ENCODE assay signal across 8 mouse cellular contexts in genomic region chr5:43233316-43234181, GRCm38 (mm10). TPM values are rescaled to one million over a fixed set of nuclear protein-coding genes. Genes with fewer than 3 reads are reported as not detected.
A peak's percentile ranks its signal among the peaks of the same experiment; 100 is the strongest.
DNase-seq lines count a peak whose midpoint lies in the region; ATAC-seq lines count a peak whose summit lies in the region.

No protein-coding gene starts in this region.

- H3K4me2 ChIP-seq in hindbrain, embryonic 12.5 days (replicated peaks) = peak overlapping the region; percentile 77

- H3K9me3 ChIP-seq in hindbrain, embryonic 12.5 days (replicated peaks) = no peaks in the 10 kb centered on the region

- 1% methylated on average over 53 of the region's 101 CpGs for WGBS in hindbrain, embryonic 12.5 days

- peak overlapping the region; percentile 99 for H3K27ac ChIP-seq in hindbrain, embryonic 12.5 days

- peaks cover 4% of the 10 kb centered on the region; the same call in 1 of the 2 replicates for H3K27me3 ChIP-seq in hindbrain, embryonic 12.5 days

- H3K4me3 ChIP-seq in hindbrain, embryonic 12.5 days = peak overlapping the region; percentile 72

- ATAC-seq in hindbrain, embryonic 12.5 days (ENCODE audit: low FRiP score) = peak; percentile 56

- peak; percentile 67 for DNase-seq in NIH3T3 (ENCODE audit: low read depth)
- peak; percentile 80 to 83 for DNase-seq in cerebellum, postnatal 14 days
- peak; percentile 81 to 83 for DNase-seq in frontal cortex, postnatal 10 days (ENCODE audit: low spot score in 2 of 2)
- peak; percentile 87 to 90 for DNase-seq in layer of hippocampus, postnatal 36 days
- DNase-seq in lung, postnatal 25 days (ENCODE audit: low spot score) = peak; percentile 86
- DNase-seq in retina, embryonic 14.5 days (ENCODE audit: low spot score) = peak; percentile 69
- DNase-seq in thymus, postnatal 36 days = peak; percentile 80 to 86

- H3K36me3 ChIP-seq in hindbrain, embryonic 12.5 days = no peaks in the 10 kb centered on the region

- peak overlapping the region; percentile 93 for H3K9ac ChIP-seq in hindbrain, embryonic 12.5 days

- peaks cover 9% of the 10 kb centered on the region for H3K4me1 ChIP-seq in hindbrain, embryonic 12.5 days

RNA-seq across cellular contexts. Expression of gene Cpeb2, which starts 0.6 kb away (rescaled TPM):
- 10.6 and 12.2 TPM in 2 replicates for polyA plus RNA-seq in hindbrain, embryonic 12.5 days (2016; fragmentation: Nextera tagmentation; extraction: Ambion mirVana)
- total RNA-seq in layer of hippocampus, postnatal 36 days (2021) = 10 to 100 TPM; 47.0 to 48.6 TPM

Comparison
In these comparisons a context has a peak if more than half of its experiments do, and no peak if none do; other contexts are left out.
1. Peak in every context shown above with its lines: DNase-seq, ATAC-seq, H3K4me3 ChIP-seq and H3K27ac ChIP-seq.